Mouse (Mus musculus) liver, embryonic 11.5 days (tissue): ENCODE results near the gene Poldip2. TPM values are rescaled to one million over a fixed set of nuclear protein-coding genes. Genes with fewer than 3 reads are reported as not detected.

Experiments
- ATAC-seq: fragments of 200-750 bp; cut with Nextera tagmentation; replicated peaks from 2 replicates; pipeline ENCODE4 v1.8.0; 2017; ENCODE audit warnings: moderate number of reproducible peaks, mild to moderate bottlenecking, moderate TSS enrichment, moderate library complexity; ENCODE audit not compliant: low FRiP score
- DNase-seq: peaks from one replicate; pipeline ENCODE4 v3.0.0-alpha.2; 2017; ENCODE audit warnings: low spot score
- H3K27ac ChIP-seq: fragments of 300-500 bp; sonication (generic); 2 replicates; pipeline ENCODE4 v1.5.1; 2014; ENCODE audit warnings: mild to moderate bottlenecking, low read depth, low read length, control low read depth
- H3K27me3 ChIP-seq: fragments of 300-500 bp; sonication (generic); replicated peaks from 2 replicates; pipeline ENCODE4 v1.6.1; 2014; ENCODE audit warnings: low read length, mixed read lengths; ENCODE audit not compliant: control insufficient read depth, insufficient read depth
- H3K36me3 ChIP-seq: fragments of 300-500 bp; sonication (generic); 2 replicates; pipeline ENCODE4 v1.6.1; 2014; ENCODE audit warnings: mild to moderate bottlenecking, low read length, moderate library complexity, mixed read lengths; ENCODE audit not compliant: control insufficient read depth, insufficient read depth
- H3K4me1 ChIP-seq: fragments of 300-500 bp; sonication (generic); replicated peaks from 2 replicates; pipeline ENCODE4 v1.6.1; 2014; ENCODE audit warnings: low read length, mixed read lengths; ENCODE audit not compliant: control insufficient read depth, insufficient read depth
- H3K4me2 ChIP-seq: fragments of 300-500 bp; sonication (generic); 2 replicates; pipeline ENCODE4 v1.6.1; 2014; ENCODE audit warnings: mild to moderate bottlenecking, control low read depth, moderate library complexity
- H3K4me3 ChIP-seq: fragments of 300-500 bp; sonication (generic); 2 replicates; pipeline ENCODE4 v1.5.1; 2014; ENCODE audit warnings: low read depth, low read length, control low read depth
- H3K9ac ChIP-seq: fragments of 300-500 bp; sonication (generic); 2 replicates; pipeline ENCODE4 v1.6.1; 2014; ENCODE audit warnings: low read depth, low read length, control low read depth
- H3K9me3 ChIP-seq: fragments of 300-500 bp; sonication (generic); 2 replicates; pipeline ENCODE4 v1.6.1; 2016; ENCODE audit warnings: low read length, inconsistent platforms, mixed read lengths; ENCODE audit not compliant: control insufficient read depth
- WGBS: fragments of 180-500 bp; shearing (Covaris S2); extraction: QIAGEN DNeasy Blood & Tissue Kit; methylation state at CpG from one replicate; pipeline ENCODE4 v1.1.7; 2014; 5-methylcytosine and 5-hydroxymethylcytosine counted together
- polyA plus RNA-seq: library from polyadenylated mRNA; unstranded; fragments of >200 nt; fragmentation: Nextera tagmentation; extraction: Ambion mirVana; gene quantifications from 2 replicates; pipeline ENCODE4 v1.2.1, GENCODE M21; 2014

The Poldip2 gene
- polyA plus RNA-seq, 1 experiment from 2014 or later: 151 TPM

- H3K27ac ChIP-seq: no peak overlapping the region
- H3K27me3 ChIP-seq: no peaks in the 10 kb centered on the region
- no peak for ATAC-seq
- no peak overlapping the region for H3K4me2 ChIP-seq
- no peak overlapping the region for H3K9ac ChIP-seq
- no peaks in the 10 kb centered on the region for H3K9me3 ChIP-seq
- H3K4me3 ChIP-seq: no peak overlapping the region
- peaks cover under 1% of the 10 kb centered on the region; the same call in 1 of the 2 replicates for H3K4me1 ChIP-seq
- WGBS: 83% methylated on average over 10 of the region's 10 CpGs
- no peaks in the 10 kb centered on the region for H3K36me3 ChIP-seq
- no peak for DNase-seq
These were observed 40.5 kb upstream of the Poldip2 start for GRCm38 (mm10) chr11:78471326-78472103.

- DNase-seq: no peak
- Histone ChIP-seq H3K36me3 (no peaks in the 10 kb centered on the region), H3K4me1 (no peaks in the 10 kb centered on the region), H3K4me3 (no peak overlapping the region), H3K9me3 (no peaks in the 10 kb centered on the region), H3K27ac (no peak overlapping the region), H3K9ac (no peak overlapping the region), H3K27me3 (no peaks in the 10 kb centered on the region), H3K4me2 (no peak overlapping the region)
- ATAC-seq: no peak
- WGBS: 57% methylated on average over 3 of the region's 3 CpGs
These were observed 36.7 kb upstream of the Poldip2 start for GRCm38 (mm10) chr11:78475289-78475688.

GRCm38 (mm10) chr11:78483639-78484038 is 28.4 kb upstream of the Poldip2 start:
- Histone ChIP-seq H3K9me3 (no peaks in the 10 kb centered on the region), H3K4me2 (no peak overlapping the region), H3K4me1 (no peaks in the 10 kb centered on the region), H3K27me3 (peaks cover 40% of the 10 kb centered on the region), H3K27ac (no peak overlapping the region), H3K36me3 (no peaks in the 10 kb centered on the region), H3K4me3 (no peak overlapping the region), H3K9ac (no peak overlapping the region)
- 41% methylated on average over 7 of the region's 7 CpGs for WGBS
- no peak for DNase-seq
- no peak for ATAC-seq

- H3K27ac ChIP-seq: no peak overlapping the region
- no peak overlapping the region for H3K9ac ChIP-seq
- H3K36me3 ChIP-seq: no peaks in the 10 kb centered on the region
- peaks cover 68% of the 10 kb centered on the region for H3K27me3 ChIP-seq
- no peak; the same call in 1 of the 2 replicates for ATAC-seq
- H3K4me1 ChIP-seq: no peaks in the 10 kb centered on the region
- peak; percentile 68 for DNase-seq
- H3K4me3 ChIP-seq: no peak overlapping the region
- no peaks in the 10 kb centered on the region for H3K9me3 ChIP-seq
- 0 out of 2 replicates have a peak overlapping the region, but pooled peaks have one; percentile 23 for H3K4me2 ChIP-seq
- WGBS: 2% methylated on average over 8 of the region's 8 CpGs
These were observed 23.8 kb upstream of the Poldip2 start for GRCm38 (mm10) chr11:78488168-78488567.

- H3K4me1 ChIP-seq: no peaks in the 10 kb centered on the region
- H3K27me3 ChIP-seq: peaks cover 78% of the 10 kb centered on the region
- 12% methylated on average over 48 of the region's 48 CpGs for WGBS
- DNase-seq (no peak), ATAC-seq (no peak)
- H3K27ac ChIP-seq: no peak overlapping the region
- no peak overlapping the region for H3K9ac ChIP-seq
- H3K4me3 ChIP-seq: peak overlapping the region; percentile 18
- H3K36me3 ChIP-seq: no peaks in the 10 kb centered on the region
- H3K4me2 ChIP-seq: peak overlapping the region; percentile 53
- no peaks in the 10 kb centered on the region for H3K9me3 ChIP-seq
These were observed 21.2 kb upstream of the Poldip2 start for GRCm38 (mm10) chr11:78490781-78491241.

- Histone ChIP-seq H3K4me2 (no peak overlapping the region), H3K9me3 (no peaks in the 10 kb centered on the region), H3K4me1 (peaks cover 7% of the 10 kb centered on the region), H3K4me3 (no peak overlapping the region), H3K27me3 (peaks cover 63% of the 10 kb centered on the region), H3K27ac (no peak overlapping the region), H3K9ac (no peak overlapping the region), H3K36me3 (no peaks in the 10 kb centered on the region)
- WGBS: 13% methylated on average over 6 of the region's 6 CpGs
- no peak for DNase-seq
- no peak for ATAC-seq
These were observed 16.1 kb upstream of the Poldip2 start for GRCm38 (mm10) chr11:78495904-78496303.

- no peaks in the 10 kb centered on the region for H3K9me3 ChIP-seq
- H3K9ac ChIP-seq: no peak overlapping the region
- DNase-seq (no peak), ATAC-seq (no peak)
- H3K36me3 ChIP-seq: no peaks in the 10 kb centered on the region
- no peak overlapping the region for H3K27ac ChIP-seq
- WGBS: 1% methylated on average over 44 of the region's 44 CpGs
- H3K4me2 ChIP-seq: peak overlapping the region; percentile 93
- peak overlapping the region; percentile 54 for H3K4me3 ChIP-seq
- H3K27me3 ChIP-seq: peaks cover 57% of the 10 kb centered on the region
- peaks cover 7% of the 10 kb centered on the region for H3K4me1 ChIP-seq
These were observed 14.9 kb upstream of the Poldip2 start for GRCm38 (mm10) chr11:78497071-78497541.

GRCm38 (mm10) chr11:78497544-78498522 is 14.2 kb upstream of the Poldip2 start, which contains the start of gene Sarm1:
TSS of gene Sarm1 (minus strand) at chr11:78497754.
- peak; percentile 92 for DNase-seq
- Histone ChIP-seq H3K27ac (peak within 1 kb of the TSS; percentile 23; the same call in 1 of the 2 replicates), H3K4me1 (peaks cover 7% of the 10 kb centered on the region), H3K27me3 (peaks cover 57% of the 10 kb centered on the region), H3K4me3 (peak within 1 kb of the TSS; percentile 54), H3K9ac (peak within 1 kb of the TSS; percentile 25; the same call in 1 of the 2 replicates), H3K36me3 (no peaks in the 10 kb centered on the region), H3K4me2 (peak within 1 kb of the TSS; percentile 93), H3K9me3 (no peaks in the 10 kb centered on the region)
- WGBS: 3% methylated on average over 36 of the region's 36 CpGs
- peak; percentile 93 for ATAC-seq
